Comparison of ENCODE assay signal across 8 mouse cellular contexts in the genomic region with DNA sequence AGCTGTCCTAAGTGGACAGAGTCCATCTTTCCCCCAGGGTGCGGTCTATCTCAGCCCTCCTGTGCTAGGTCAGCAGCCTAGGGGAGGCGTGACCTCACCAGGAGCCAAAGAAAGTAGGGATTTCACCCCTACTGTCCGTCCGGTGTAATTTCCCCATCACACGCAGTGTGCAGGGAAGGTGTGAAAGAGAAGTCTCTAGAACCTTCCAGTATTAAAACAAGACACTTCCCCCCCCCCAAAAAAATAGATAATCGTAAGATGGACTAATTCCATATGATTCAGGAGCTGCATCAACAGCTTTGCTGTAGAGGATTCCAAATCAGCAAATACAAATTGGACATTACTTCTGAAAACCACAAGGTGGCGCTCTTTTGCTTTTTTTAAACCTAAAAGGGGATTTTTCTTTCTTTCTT. TPM values are rescaled to one million over a fixed set of nuclear protein-coding genes. Genes with fewer than 3 reads are reported as not detected.
DNase-seq lines count a peak whose midpoint lies in the region; ATAC-seq lines count a peak whose summit lies in the region.

No protein-coding gene starts in this region.

- no peaks in the 10 kb centered on the region for H3K9me3 ChIP-seq in embryonic facial prominence, embryonic 11.5 days (replicated peaks; ENCODE audit: control insufficient read depth, low read length)
- H3K9me3 ChIP-seq in limb, embryonic 10.5 days (replicated peaks), result no peaks in the 10 kb centered on the region

- H3K27ac ChIP-seq in embryonic facial prominence, embryonic 11.5 days (replicated peaks; ENCODE audit: low read depth, low read length), result no peak overlapping the region
- H3K27ac ChIP-seq in limb, embryonic 10.5 days, result no peak overlapping the region

- H3K9ac ChIP-seq in embryonic facial prominence, embryonic 11.5 days (replicated peaks; ENCODE audit: low read length), result no peak overlapping the region

- peak; percentile 20 to 42 for DNase-seq in cerebellum, postnatal 14 days
- no peak for DNase-seq in cerebellum, adult 11-12 months
- peak; percentile 72 for DNase-seq in A20 (ENCODE audit: low read depth, low spot score)
- peak; percentile 77 for DNase-seq in embryonic facial prominence, embryonic 11.5 days (ENCODE audit: low spot score)
- DNase-seq in limb, embryonic 10.5 days (ENCODE audit: low spot score), result no peak
- DNase-seq in retina, embryonic 14.5 days (ENCODE audit: low spot score), result peak; percentile 82
- DNase-seq in urinary bladder, adult 18-20 months (ENCODE audit: low spot score in 2 of 2), result no peak
- no peak for DNase-seq in kidney, postnatal 10 days

- H3K4me3 ChIP-seq in embryonic facial prominence, embryonic 11.5 days (ENCODE audit: low read depth, low read length), result no peak overlapping the region
- H3K4me3 ChIP-seq in limb, embryonic 10.5 days, result peak overlapping the region; percentile 8; the same call in 1 of the 2 replicates

- no peaks in the 10 kb centered on the region for H3K4me1 ChIP-seq in embryonic facial prominence, embryonic 11.5 days (ENCODE audit: control insufficient read depth, insufficient read depth, low read length)
- H3K4me1 ChIP-seq in limb, embryonic 10.5 days, result 0 out of 2 replicates have a peak, but pooled peaks cover 4% of the 10 kb centered on the region

- H3K36me3 ChIP-seq in embryonic facial prominence, embryonic 11.5 days (replicated peaks; ENCODE audit: control insufficient read depth, insufficient read depth, low read depth, low read length), result no peaks in the 10 kb centered on the region
- H3K36me3 ChIP-seq in limb, embryonic 10.5 days, result no peaks in the 10 kb centered on the region

- ATAC-seq in embryonic facial prominence, embryonic 11.5 days (replicated peaks; ENCODE audit: insufficient number of reproducible peaks, low FRiP score, low TSS enrichment, low read depth), result no peak

- WGBS in embryonic facial prominence, embryonic 11.5 days, result 12% methylated on average over 7 of the region's 7 CpGs
- WGBS in limb, embryonic 10.5 days, result 19% methylated on average over 7 of the region's 7 CpGs

- no peak overlapping the region for H3K4me2 ChIP-seq in embryonic facial prominence, embryonic 11.5 days (ENCODE audit: low read depth, low read length)

- no peaks in the 10 kb centered on the region for H3K27me3 ChIP-seq in embryonic facial prominence, embryonic 11.5 days (ENCODE audit: control insufficient read depth, insufficient read depth, low read length)
- H3K27me3 ChIP-seq in limb, embryonic 10.5 days (ENCODE audit: low read depth, poor library complexity, severe bottlenecking), result peaks cover 21% of the 10 kb centered on the region

RNA-seq across cellular contexts. Expression of a gene that starts 7.7 kb away (rescaled TPM):
- polyA plus RNA-seq in embryonic facial prominence, embryonic 11.5 days (2014; fragmentation: Nextera tagmentation; extraction: Ambion mirVana), result 6.2 and 7.1 TPM in 2 replicates
- polyA plus RNA-seq in limb, embryonic 10.5 days (2016; fragmentation: Nextera tagmentation; extraction: Ambion mirVana), result 4.0 and 4.9 TPM in 2 replicates

Comparison
In these comparisons a context has a peak if more than half of its experiments do, and no peak if none do; other contexts are left out.
1. DNase-seq: peak in cerebellum, postnatal 14 days (2 of 2), A20 (single experiment), embryonic facial prominence, embryonic 11.5 days (single experiment) and retina, embryonic 14.5 days (single experiment); none in cerebellum, adult 11-12 months (single experiment), limb, embryonic 10.5 days (single experiment), urinary bladder, adult 18-20 months (0 of 2) and kidney, postnatal 10 days (single experiment).